Mouse (Mus musculus) midbrain, postnatal 0 days (tissue): ENCODE results near the gene Sult2b1. TPM values are rescaled to one million over a fixed set of nuclear protein-coding genes. Genes with fewer than 3 reads are reported as not detected.

Source experiments
- ATAC-seq: fragments of 200-750 bp; cut with Nextera tagmentation; 2 replicates; pipeline ENCODE4 v1.8.0; 2017; ENCODE audit warnings: moderate number of reproducible peaks, mild to moderate bottlenecking, moderate TSS enrichment, moderate library complexity; ENCODE audit not compliant: low FRiP score
- DNase-seq: peaks from one replicate; pipeline ENCODE4 v3.0.0-alpha.2; 2015; ENCODE audit warnings: low spot score
- H3K27ac ChIP-seq: fragments of 300-500 bp; sonication (generic); 2 replicates; pipeline ENCODE4 v1.5.1; 2014; ENCODE audit warnings: low read depth, mild to moderate bottlenecking, low read length, mixed read lengths
- H3K27me3 ChIP-seq: fragments of 300-500 bp; sonication (generic); 2 replicates; pipeline ENCODE4 v1.6.1; 2014; ENCODE audit warnings: low read length, control low read depth, mixed read lengths; ENCODE audit not compliant: insufficient read depth
- H3K36me3 ChIP-seq: fragments of 300-500 bp; sonication (generic); 2 replicates; pipeline ENCODE4 v1.6.1; 2014; ENCODE audit warnings: low read length, control low read depth, mixed read lengths; ENCODE audit not compliant: insufficient read depth
- H3K4me1 ChIP-seq: fragments of 300-500 bp; sonication (generic); 2 replicates; pipeline ENCODE4 v1.6.1; 2014; ENCODE audit warnings: mild to moderate bottlenecking, control low read depth, antibody characterized with exemption, low read length, mixed read lengths; ENCODE audit not compliant: insufficient read depth
- H3K4me2 ChIP-seq: fragments of 300-500 bp; sonication (generic); 2 replicates; pipeline ENCODE4 v1.6.1; 2014; ENCODE audit warnings: low read depth, mild to moderate bottlenecking, low read length, mixed read lengths; ENCODE audit not compliant: poor library complexity, severe bottlenecking
- H3K4me3 ChIP-seq: fragments of 300-500 bp; sonication (generic); 2 replicates; pipeline ENCODE4 v1.5.1; 2014; ENCODE audit warnings: low read depth, mild to moderate bottlenecking, low read length, moderate library complexity
- H3K9ac ChIP-seq: fragments of 300-500 bp; sonication (generic); replicated peaks from 2 replicates; pipeline ENCODE4 v1.6.1; 2014; ENCODE audit warnings: mild to moderate bottlenecking, low read length, moderate library complexity, mixed read lengths; ENCODE audit not compliant: poor library complexity, severe bottlenecking
- H3K9me3 ChIP-seq: fragments of 300-500 bp; sonication (generic); 2 replicates; pipeline ENCODE4 v1.6.1; 2016; ENCODE audit warnings: low read length, control low read depth
- CTCF ChIP-seq: IDR thresholded peaks from 2 replicates; pipeline ENCODE4 v1.5.1; 2016; ENCODE audit warnings: antibody characterized with exemption, mild to moderate bottlenecking
- WGBS: fragments of 180-500 bp; shearing (Covaris S2); extraction: QIAGEN DNeasy Blood & Tissue Kit; methylation state at CpG from one replicate; pipeline ENCODE4 v1.1.7; 2014; 5-methylcytosine and 5-hydroxymethylcytosine counted together
- polyA plus RNA-seq: library from polyadenylated mRNA; unstranded; fragments of >200 nt; fragmentation: Nextera tagmentation; extraction: Ambion mirVana; gene quantifications from 2 replicates; pipeline ENCODE4 v1.2.1, GENCODE M21; 2015
- total RNA-seq: library from RNA; depleted of rRNA; stranded (reverse); fragments of >200 nt; gene quantifications from 2 replicates; pipeline ENCODE4 v1.2.3, GENCODE M21; 2014

Sult2b1 gene
- total and polyA plus RNA-seq, 2 experiments from 2014 or later, result 5.0 to 5.6 TPM

GRCm38 (mm10) chr7:45739820-45740219 lies 44.6 kb downstream of the Sult2b1 start:
- Histone ChIP-seq H3K4me2 (no peak overlapping the region), H3K4me1 (no peaks in the 10 kb centered on the region), H3K9ac (no peak overlapping the region), H3K9me3 (no peaks in the 10 kb centered on the region), H3K27me3 (no peaks in the 10 kb centered on the region), H3K27ac (no peak overlapping the region), H3K4me3 (no peak overlapping the region), H3K36me3 (no peaks in the 10 kb centered on the region)
- no peak for TF ChIP-seq CTCF
- DNase-seq (no peak), ATAC-seq (no peak)
- WGBS, result 68% methylated on average over 10 of the region's 10 CpGs

- Histone ChIP-seq H3K9ac (no peak overlapping the region), H3K9me3 (no peaks in the 10 kb centered on the region), H3K27ac (no peak overlapping the region), H3K4me2 (no peak overlapping the region), H3K4me3 (no peak overlapping the region), H3K36me3 (no peaks in the 10 kb centered on the region), H3K4me1 (no peaks in the 10 kb centered on the region), H3K27me3 (no peaks in the 10 kb centered on the region)
- WGBS, result 9% methylated on average over 9 of the region's 9 CpGs
- peak; percentile 83; the same call in 1 of the 2 replicates for ATAC-seq
- DNase-seq, result peak; percentile 87
- peak; percentile 87 for TF ChIP-seq CTCF
Observed at GRCm38 (mm10) chr7:45739162-45739763, 45.2 kb downstream of the Sult2b1 start.

GRCm38 (mm10) chr7:45733477-45733876 lies 51.0 kb downstream of the Sult2b1 start:
- Histone ChIP-seq H3K4me3 (no peak overlapping the region), H3K27me3 (no peaks in the 10 kb centered on the region), H3K4me1 (no peaks in the 10 kb centered on the region), H3K9me3 (no peaks in the 10 kb centered on the region), H3K36me3 (no peaks in the 10 kb centered on the region), H3K9ac (no peak overlapping the region), H3K4me2 (no peak overlapping the region), H3K27ac (no peak overlapping the region)
- WGBS, result 86% methylated on average over 5 of the region's 5 CpGs
- TF ChIP-seq CTCF, result no peak
- DNase-seq (no peak), ATAC-seq (no peak)

- no peak overlapping the region for H3K27ac ChIP-seq
- H3K4me2 ChIP-seq, result no peak overlapping the region
- DNase-seq (no peak), ATAC-seq (no peak)
- H3K27me3 ChIP-seq, result no peaks in the 10 kb centered on the region
- no peaks in the 10 kb centered on the region for H3K4me1 ChIP-seq
- H3K4me3 ChIP-seq, result no peak overlapping the region
- TF ChIP-seq CTCF, result peak; percentile 64
- 18% methylated on average over 16 of the region's 16 CpGs for WGBS
- H3K9me3 ChIP-seq, result no peaks in the 10 kb centered on the region
- H3K9ac ChIP-seq, result no peak overlapping the region
- peaks cover 5% of the 10 kb centered on the region for H3K36me3 ChIP-seq
Observed at GRCm38 (mm10) chr7:45730727-45731431, 53.6 kb downstream of the Sult2b1 start.

GRCm38 (mm10) chr7:45727625-45728024 lies 56.8 kb downstream of the Sult2b1 start:
- H3K4me3 ChIP-seq, result no peak overlapping the region
- H3K27me3 ChIP-seq, result no peaks in the 10 kb centered on the region
- no peak for ATAC-seq
- no peak overlapping the region for H3K4me2 ChIP-seq
- 84% methylated on average over 3 of the region's 3 CpGs for WGBS
- no peak for DNase-seq
- peaks cover 27% of the 10 kb centered on the region for H3K36me3 ChIP-seq
- no peaks in the 10 kb centered on the region for H3K4me1 ChIP-seq
- no peaks in the 10 kb centered on the region for H3K9me3 ChIP-seq
- no peak overlapping the region for H3K27ac ChIP-seq
- no peak overlapping the region for H3K9ac ChIP-seq
- TF ChIP-seq CTCF, result no peak

GRCm38 (mm10) chr7:45726419-45726818 lies 58.0 kb downstream of the Sult2b1 start:
- Histone ChIP-seq H3K4me3 (no peak overlapping the region), H3K9ac (no peak overlapping the region), H3K4me1 (no peaks in the 10 kb centered on the region), H3K4me2 (no peak overlapping the region), H3K9me3 (no peaks in the 10 kb centered on the region), H3K36me3 (peaks cover 35% of the 10 kb centered on the region), H3K27ac (no peak overlapping the region), H3K27me3 (no peaks in the 10 kb centered on the region)
- DNase-seq (no peak), ATAC-seq (no peak)
- WGBS, result 95% methylated on average over 10 of the region's 10 CpGs
- no peak for TF ChIP-seq CTCF
